In the genomic region with DNA sequence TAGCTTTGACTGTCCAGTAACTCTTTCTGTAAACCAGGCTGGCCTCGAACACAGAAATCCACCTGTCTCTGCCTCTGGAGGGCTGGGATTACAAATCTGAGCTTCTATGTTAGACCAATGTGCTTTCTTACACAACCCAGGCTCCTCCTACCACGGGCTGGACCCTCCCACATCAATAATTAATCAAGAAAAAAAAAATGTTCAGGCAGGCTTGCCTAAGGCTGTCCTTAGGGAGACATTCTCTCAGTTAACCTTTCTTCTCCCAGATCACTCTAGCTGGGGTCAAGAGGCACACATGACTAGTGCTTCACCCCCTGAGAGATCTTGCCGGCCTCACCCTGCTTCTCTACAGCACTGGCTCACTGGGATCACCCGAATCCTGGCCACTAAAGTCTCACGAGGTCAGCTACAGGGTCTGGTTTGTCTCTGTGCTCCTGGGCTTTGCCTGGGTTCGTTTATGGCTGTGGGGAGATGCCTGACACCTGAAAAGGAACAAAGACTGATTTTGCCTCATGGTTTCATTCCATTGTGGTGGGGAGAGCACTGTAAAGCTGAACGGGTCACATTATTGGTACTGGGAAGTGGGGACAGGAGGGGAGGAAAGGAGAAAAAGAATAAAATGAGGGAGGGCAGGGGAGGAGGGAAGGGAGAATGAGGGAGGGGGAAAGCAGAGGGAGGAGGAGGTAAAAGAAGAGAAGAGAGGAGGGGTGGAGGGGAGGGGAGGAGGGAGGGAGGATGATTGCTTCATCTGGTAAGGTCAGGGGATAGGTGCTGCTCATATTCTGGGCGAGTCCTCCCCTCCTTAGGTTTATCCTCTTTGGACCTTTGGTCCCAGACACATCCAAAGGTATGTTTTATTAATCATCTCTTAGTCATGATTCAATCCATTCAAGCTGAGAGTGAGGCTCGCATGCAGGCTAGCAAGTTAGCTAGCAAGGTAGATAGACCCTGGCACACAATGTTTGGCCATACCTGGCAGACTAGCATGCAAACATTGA, we compare ENCODE assay signal across 12 mouse cellular contexts. TPM values are rescaled to one million over a fixed set of nuclear protein-coding genes. Genes with fewer than 3 reads are reported as not detected.
A peak's percentile ranks its signal among the peaks of the same experiment; 100 is the strongest.
DNase-seq lines count a peak whose midpoint lies in the region; ATAC-seq and TF ChIP-seq lines count a peak whose summit lies in the region.
"Had no signal": no experiment of that assay in that cellular context is flagged by ENCODE, and none has a peak within 500 bp of the region (broad histone marks: within the 10 kb centered on the region; RNA-seq: fewer than 3 reads in every experiment).

No protein-coding gene starts in this region.

- WGBS in hindbrain, embryonic 12.5 days = 50% methylated on average over 9 of the region's 9 CpGs
- WGBS in hindbrain, embryonic 16.5 days = 45% methylated on average over 9 of the region's 9 CpGs
- WGBS in intestine, postnatal 0 days = 28% methylated on average over 9 of the region's 9 CpGs
- WGBS in midbrain, embryonic 13.5 days = 51% methylated on average over 9 of the region's 9 CpGs
- 56% methylated on average over 9 of the region's 9 CpGs for WGBS in heart, adult 2 months

- no peak for TF ChIP-seq CTCF in intestine, postnatal 0 days (IDR thresholded peaks at IDR 0.05; ENCODE audit: low read depth)
- no peak for TF ChIP-seq CTCF in heart, adult 2 months (IDR thresholded peaks at IDR 0.05)

- no peaks in the 10 kb centered on the region for H3K9me3 ChIP-seq in hindbrain, embryonic 12.5 days (replicated peaks)
- no peaks in the 10 kb centered on the region for H3K9me3 ChIP-seq in hindbrain, embryonic 16.5 days (ENCODE audit: control insufficient read depth, low read length)
- H3K9me3 ChIP-seq in ES-E14 (ENCODE audit: control insufficient read depth, insufficient read depth, low read depth, low read length) = no peaks in the 10 kb centered on the region
- H3K9me3 ChIP-seq in intestine, postnatal 0 days (ENCODE audit: control insufficient read depth) = no peaks in the 10 kb centered on the region
- no peaks in the 10 kb centered on the region for H3K9me3 ChIP-seq in midbrain, embryonic 13.5 days
- H3K9me3 ChIP-seq: limb, embryonic 15.5 days had no signal

- H3K79me2 ChIP-seq in heart, adult 2 months (replicated peaks; ENCODE audit: control insufficient read depth, insufficient read depth, low read length) = no peaks in the 10 kb centered on the region

- H3K27ac ChIP-seq in hindbrain, embryonic 12.5 days = 0 out of 2 replicates have a peak overlapping the region, but pooled peaks have one; percentile 2
- H3K27ac ChIP-seq in hindbrain, embryonic 16.5 days (ENCODE audit: low read depth, low read length) = no peak overlapping the region
- no peak overlapping the region for H3K27ac ChIP-seq in ES-E14 (ENCODE audit: insufficient read depth, low read depth, low read length, poor library complexity, severe bottlenecking)
- H3K27ac ChIP-seq in intestine, postnatal 0 days (ENCODE audit: low read depth, low read length) = peak overlapping the region; percentile 62
- peak overlapping the region; percentile 69 for H3K27ac ChIP-seq in midbrain, embryonic 13.5 days
- no peak overlapping the region for H3K27ac ChIP-seq in heart, adult 2 months
- H3K27ac ChIP-seq: limb, embryonic 15.5 days had no signal

- no peaks in the 10 kb centered on the region for H3K4me1 ChIP-seq in hindbrain, embryonic 12.5 days
- H3K4me1 ChIP-seq in hindbrain, embryonic 16.5 days (ENCODE audit: control insufficient read depth, insufficient read depth, low read depth, low read length) = no peaks in the 10 kb centered on the region
- peaks cover 0 to 16% of the 10 kb centered on the region in 2 experiments; a peak in 2 of 4 replicates for H3K4me1 ChIP-seq in ES-E14 (ENCODE audit: control insufficient read depth in 2 of 2, insufficient read depth in 2 of 2, low read length in 2 of 2, poor library complexity in 1 of 2)
- no peaks in the 10 kb centered on the region for H3K4me1 ChIP-seq in intestine, postnatal 0 days (replicated peaks; ENCODE audit: control insufficient read depth, insufficient read depth, low read length)
- H3K4me1 ChIP-seq in midbrain, embryonic 13.5 days (replicated peaks) = no peaks in the 10 kb centered on the region
- no peaks in the 10 kb centered on the region for H3K4me1 ChIP-seq in heart, adult 2 months (ENCODE audit: control insufficient read depth, insufficient read depth, low read length)
- H3K4me1 ChIP-seq: limb, embryonic 15.5 days had no signal

- TF ChIP-seq EP300 in heart, adult 2 months (IDR thresholded peaks at IDR 0.05; ENCODE audit: insufficient read depth, low read depth, low read length) = no peak

- H3K27me3 ChIP-seq in hindbrain, embryonic 12.5 days = no peaks in the 10 kb centered on the region
- no peaks in the 10 kb centered on the region for H3K27me3 ChIP-seq in hindbrain, embryonic 16.5 days (replicated peaks; ENCODE audit: control insufficient read depth, insufficient read depth, low read length)
- H3K27me3 ChIP-seq in intestine, postnatal 0 days (replicated peaks; ENCODE audit: control insufficient read depth, insufficient read depth, low read length) = no peaks in the 10 kb centered on the region
- no peaks in the 10 kb centered on the region for H3K27me3 ChIP-seq in midbrain, embryonic 13.5 days
- no peaks in the 10 kb centered on the region for H3K27me3 ChIP-seq in heart, adult 2 months (ENCODE audit: control insufficient read depth, insufficient read depth, low read length)
- H3K27me3 ChIP-seq: limb, embryonic 15.5 days had no signal

- ATAC-seq in hindbrain, embryonic 12.5 days (ENCODE audit: low FRiP score) = no peak
- no peak for ATAC-seq in hindbrain, embryonic 16.5 days
- ATAC-seq in intestine, postnatal 0 days = peak; percentile 78
- no peak for ATAC-seq in midbrain, embryonic 13.5 days

- no peak for TF ChIP-seq POLR2A in heart, adult 2 months (IDR thresholded peaks at IDR 0.05; ENCODE audit: insufficient read depth, low read depth, low read length)

- no peaks in the 10 kb centered on the region for H3K36me3 ChIP-seq in hindbrain, embryonic 12.5 days
- no peaks in the 10 kb centered on the region for H3K36me3 ChIP-seq in hindbrain, embryonic 16.5 days (ENCODE audit: control insufficient read depth, insufficient read depth, low read length)
- H3K36me3 ChIP-seq in ES-E14 (ENCODE audit: control insufficient read depth, insufficient read depth, low read length, poor library complexity, severe bottlenecking) = no peaks in the 10 kb centered on the region
- no peaks in the 10 kb centered on the region for H3K36me3 ChIP-seq in intestine, postnatal 0 days (ENCODE audit: control insufficient read depth, insufficient read depth)
- no peaks in the 10 kb centered on the region for H3K36me3 ChIP-seq in midbrain, embryonic 13.5 days
- no peaks in the 10 kb centered on the region for H3K36me3 ChIP-seq in heart, adult 2 months (ENCODE audit: control insufficient read depth, insufficient read depth, low read length)
- H3K36me3 ChIP-seq: limb, embryonic 15.5 days had no signal

- intact Hi-C loops in heart, adult 2 months (cut with DNase I) = no loop called here
- intact Hi-C loops in left cerebral cortex, postnatal 36 days (cut with DNase I) = no loop called here

- H3K9ac ChIP-seq in hindbrain, embryonic 12.5 days = no peak overlapping the region
- no peak overlapping the region for H3K9ac ChIP-seq in hindbrain, embryonic 16.5 days (ENCODE audit: low read depth, low read length)
- peak overlapping the region; percentile 7; the same call in 1 of the 2 replicates for H3K9ac ChIP-seq in ES-E14 (ENCODE audit: insufficient read depth, low read depth, low read length, poor library complexity, severe bottlenecking)
- H3K9ac ChIP-seq in intestine, postnatal 0 days (ENCODE audit: low read depth, low read length) = no peak overlapping the region
- H3K9ac ChIP-seq in midbrain, embryonic 13.5 days (replicated peaks) = no peak overlapping the region
- H3K9ac ChIP-seq in heart, adult 2 months (ENCODE audit: low read depth, low read length) = no peak overlapping the region
- H3K9ac ChIP-seq: limb, embryonic 15.5 days had no signal

- H3K4me2 ChIP-seq in hindbrain, embryonic 12.5 days (replicated peaks) = no peak overlapping the region
- H3K4me2 ChIP-seq in hindbrain, embryonic 16.5 days (ENCODE audit: low read length) = no peak overlapping the region
- H3K4me2 ChIP-seq in intestine, postnatal 0 days (replicated peaks; ENCODE audit: low read depth) = peak overlapping the region; percentile 32; the same call in 1 of the 2 replicates
- H3K4me2 ChIP-seq in midbrain, embryonic 13.5 days (replicated peaks) = no peak overlapping the region
- H3K4me2 ChIP-seq: limb, embryonic 15.5 days had no signal

- DNase-seq in ES-E14 (ENCODE audit: low read depth, low spot score) = no peak
- DNase-seq in left cerebral cortex, adult 11 months (ENCODE audit: low spot score) = no peak
- DNase-seq in heart, adult 2 months = no peak
- DNase-seq in left cerebral cortex, postnatal 36 days (ENCODE audit: low spot score in 2 of 2) = no peak
- DNase-seq: gastrocnemius, postnatal 36 days; heart, postnatal 10 days; layer of hippocampus, adult 9-11 months had no signal

- in situ Hi-C loops in ES-E14 (cut with MboI; ENCODE audit: low sequenced_read_pairs in 2 of 2, unreplicated experiment in 2 of 2) = no loop called here

- no peak overlapping the region for H3K4me3 ChIP-seq in hindbrain, embryonic 12.5 days
- no peak overlapping the region for H3K4me3 ChIP-seq in hindbrain, embryonic 16.5 days (ENCODE audit: low read length)
- H3K4me3 ChIP-seq in ES-E14 (ENCODE audit: insufficient read depth in 1 of 2, low read depth in 1 of 2, low read length in 2 of 2, poor library complexity in 1 of 2, severe bottlenecking in 1 of 2) = no peak overlapping the region
- H3K4me3 ChIP-seq in intestine, postnatal 0 days (ENCODE audit: low read depth, low read length) = no peak overlapping the region
- no peak overlapping the region for H3K4me3 ChIP-seq in midbrain, embryonic 13.5 days (replicated peaks)
- no peak overlapping the region for H3K4me3 ChIP-seq in heart, adult 2 months
- H3K4me3 ChIP-seq: limb, embryonic 15.5 days had no signal

TF ChIP-seq in ES-E14, 5 proteins besides CTCF, POLR2A, EP300 and RAD21:
- TF ChIP-seq MAFK (IDR thresholded peaks at IDR 0.05; ENCODE audit: insufficient read depth, low read depth, low read length) = no peak
- TF ChIP-seq CHD2 (IDR thresholded peaks at IDR 0.05; ENCODE audit: low read depth, low read length) = no peak
- no peak for TF ChIP-seq HCFC1 (IDR thresholded peaks at IDR 0.05; ENCODE audit: borderline replicate concordance, insufficient read depth, low read length)
- TF ChIP-seq ZNF384 (IDR thresholded peaks at IDR 0.05; ENCODE audit: low read depth, low read length) = no peak
- TF ChIP-seq ZC3H11A (IDR thresholded peaks at IDR 0.05; ENCODE audit: borderline replicate concordance, low read depth, low read length) = no peak
TF ChIP-seq in ES-E14: peak in this region for 0.

RNA-seq across cellular contexts. Expression of a gene that starts 22.4 kb away (rescaled TPM):
- 30.4 and 33.8 TPM in 2 replicates for polyA plus RNA-seq in hindbrain, embryonic 12.5 days (2016; fragmentation: Nextera tagmentation; extraction: Ambion mirVana)
- polyA plus RNA-seq in hindbrain, embryonic 16.5 days (2015; fragmentation: Nextera tagmentation; extraction: Ambion mirVana) = 17.3 and 21.4 TPM in 2 replicates
- 48.5 and 58.4 TPM in 2 replicates for total RNA-seq in ES-E14 (2012; rRNA removed)
- polyA plus RNA-seq in intestine, postnatal 0 days (2015; fragmentation: Nextera tagmentation; extraction: Ambion mirVana) = 8.9 and 10.0 TPM in 2 replicates
- polyA plus RNA-seq in midbrain, embryonic 13.5 days (2015; fragmentation: Nextera tagmentation; extraction: Ambion mirVana) = 22.8 and 25.3 TPM in 2 replicates
- 10 to 100 TPM; 37.7 to 49.0 TPM for total RNA-seq in heart, adult 2 months (2021)
- polyA plus RNA-seq in heart, adult 2 months (2012; rRNA removed) = 14.7 and 19.4 TPM in 2 replicates
- 10 to 100 TPM; 68.3 to 82.0 TPM for total RNA-seq in left cerebral cortex, postnatal 36 days (2021)

Comparison
In these comparisons a context has a peak if more than half of its experiments do, and no peak if none do; other contexts are left out.
1. H3K27ac ChIP-seq: peak in hindbrain, embryonic 12.5 days (single experiment), intestine, postnatal 0 days (single experiment) and midbrain, embryonic 13.5 days (single experiment); none in hindbrain, embryonic 16.5 days (single experiment), ES-E14 (single experiment) and heart, adult 2 months (single experiment).